Mouse (Mus musculus) hindbrain, postnatal 0 days (tissue): Measurements from ENCODE around the gene Wdfy3. TPM values are rescaled to one million over a fixed set of nuclear protein-coding genes. Genes with fewer than 3 reads are reported as not detected.

Experiments
- ATAC-seq: fragments of 200-750 bp; cut with Nextera tagmentation; 2 replicates; pipeline ENCODE4 v1.8.0; 2017; ENCODE audit warnings: mild to moderate bottlenecking, moderate TSS enrichment, moderate library complexity
- DNase-seq: peaks from one replicate; pipeline ENCODE4 v3.0.0-alpha.2; 2015; ENCODE audit warnings: low spot score
- H3K27ac ChIP-seq: fragments of 300-500 bp; sonication (generic); 2 replicates; pipeline ENCODE4 v1.5.1; 2014; ENCODE audit warnings: mild to moderate bottlenecking
- H3K27me3 ChIP-seq: fragments of 300-500 bp; sonication (generic); 2 replicates; pipeline ENCODE4 v1.6.1; 2014; ENCODE audit warnings: low read length, mixed read lengths; ENCODE audit not compliant: insufficient read depth
- H3K36me3 ChIP-seq: fragments of 300-500 bp; sonication (generic); 2 replicates; pipeline ENCODE4 v1.6.1; 2014; ENCODE audit warnings: low read length, mixed read lengths; ENCODE audit not compliant: insufficient read depth
- H3K4me1 ChIP-seq: fragments of 300-500 bp; sonication (generic); 2 replicates; pipeline ENCODE4 v1.6.1; 2014; ENCODE audit warnings: antibody characterized with exemption, low read length, mixed read lengths; ENCODE audit not compliant: insufficient read depth
- H3K4me2 ChIP-seq: fragments of 300-500 bp; sonication (generic); 2 replicates; pipeline ENCODE4 v1.6.1; 2014; ENCODE audit warnings: low read depth, mild to moderate bottlenecking, low read length, moderate library complexity, mixed read lengths
- H3K4me3 ChIP-seq: fragments of 300-500 bp; sonication (generic); 2 replicates; pipeline ENCODE4 v1.5.1; 2014; ENCODE audit warnings: low read length
- H3K9ac ChIP-seq: fragments of 300-500 bp; sonication (generic); replicated peaks from 2 replicates; pipeline ENCODE4 v1.6.1; 2014; ENCODE audit warnings: mild to moderate bottlenecking, low read length, moderate library complexity, mixed read lengths
- H3K9me3 ChIP-seq: fragments of 300-500 bp; sonication (generic); 2 replicates; pipeline ENCODE4 v1.6.1; 2016; ENCODE audit warnings: low read length, mixed read lengths
- CTCF ChIP-seq: IDR thresholded peaks from 2 replicates; pipeline ENCODE4 v1.5.1; 2016; ENCODE audit warnings: antibody characterized with exemption, control low read depth, low read depth
- WGBS: fragments of 180-500 bp; shearing (Covaris S2); extraction: QIAGEN DNeasy Blood & Tissue Kit; methylation state at CpG from one replicate; pipeline ENCODE4 v1.1.7; 2014; 5-methylcytosine and 5-hydroxymethylcytosine counted together
- polyA plus RNA-seq: library from polyadenylated mRNA; unstranded; fragments of >200 nt; fragmentation: Nextera tagmentation; extraction: Ambion mirVana; gene quantifications from 2 replicates; pipeline ENCODE4 v1.2.1, GENCODE M21; 2015
- total RNA-seq: library from RNA; depleted of rRNA; stranded (reverse); fragments of >200 nt; gene quantifications from 2 replicates; pipeline ENCODE4 v1.2.3, GENCODE M21; 2014

The Wdfy3 gene
- total and polyA plus RNA-seq, 2 experiments from 2014 or later: 15.8 to 83.5 TPM

DNA sequence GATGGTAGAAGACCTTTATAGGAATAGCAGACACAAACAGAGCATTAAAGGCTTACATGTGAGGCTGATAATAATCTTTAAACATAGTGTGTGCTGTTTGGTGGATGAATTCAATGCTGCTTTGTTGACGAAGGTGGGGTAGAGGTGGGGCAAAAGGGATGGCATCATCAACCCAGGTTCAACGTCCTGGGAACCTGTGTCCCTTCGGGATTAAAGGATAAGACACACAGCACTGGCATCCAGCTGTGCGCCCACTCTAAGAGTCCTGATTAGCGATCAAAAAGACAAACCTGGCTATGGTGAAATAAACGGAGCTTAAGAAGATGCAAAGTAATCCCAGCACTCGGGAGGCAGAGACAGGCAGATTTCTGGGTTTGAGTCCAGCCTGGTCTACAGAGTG lies 61.0 kb downstream of the Wdfy3 start:
- no peaks in the 10 kb centered on the region for H3K9me3 ChIP-seq
- no peaks in the 10 kb centered on the region for H3K27me3 ChIP-seq
- H3K36me3 ChIP-seq: 0 out of 2 replicates have a peak, but pooled peaks cover 5% of the 10 kb centered on the region
- whole genome bisulfite sequencing: 88% methylated on average over 7 of the region's 7 CpGs
- DNase-seq (no peak), ATAC-seq (no peak)
- no peak overlapping the region for H3K27ac ChIP-seq
- TF ChIP-seq CTCF: no peak
- no peak overlapping the region for H3K9ac ChIP-seq
- H3K4me2 ChIP-seq: no peak overlapping the region
- no peaks in the 10 kb centered on the region for H3K4me1 ChIP-seq
- no peak overlapping the region for H3K4me3 ChIP-seq

DNA sequence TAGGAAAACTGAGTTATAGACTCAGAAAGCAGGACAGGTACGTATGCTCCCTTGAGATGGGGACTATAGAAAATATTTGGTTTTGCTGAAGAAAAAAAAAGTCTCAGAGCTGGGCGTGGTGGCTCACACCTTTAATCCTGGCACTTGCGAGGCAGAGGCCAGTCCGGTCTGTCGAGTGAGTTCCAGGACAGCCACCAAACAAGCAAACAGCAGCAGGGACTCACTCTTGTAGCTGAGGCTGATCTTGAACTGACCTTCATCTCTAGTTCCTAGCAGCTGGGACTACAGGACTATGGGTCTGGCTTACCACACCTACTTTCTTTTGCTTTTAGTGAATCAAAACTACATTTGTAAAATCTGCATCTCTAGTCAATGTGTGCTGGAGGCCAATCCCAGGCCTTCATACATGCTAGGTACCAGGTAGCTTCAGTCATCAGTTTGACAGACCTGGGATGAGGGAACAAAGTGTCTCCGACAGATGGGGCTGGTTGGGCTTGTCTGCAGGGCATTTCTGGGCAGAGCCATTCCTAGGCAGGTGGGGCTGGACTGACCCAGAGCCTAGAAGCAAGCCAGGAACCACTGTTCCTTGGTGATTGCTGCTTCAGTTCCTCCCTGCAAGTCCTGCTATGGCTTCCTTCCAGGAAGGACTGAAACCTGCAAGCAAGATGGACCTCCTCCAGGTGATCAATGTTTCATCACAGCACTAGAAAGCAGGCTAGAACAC lies 63.3 kb downstream of the Wdfy3 start:
- DNase-seq (no peak), ATAC-seq (no peak)
- no peaks in the 10 kb centered on the region for H3K4me1 ChIP-seq
- WGBS: 90% methylated on average over 6 of the region's 6 CpGs
- H3K4me3 ChIP-seq: no peak overlapping the region
- TF ChIP-seq CTCF: no peak
- H3K4me2 ChIP-seq: no peak overlapping the region
- H3K27ac ChIP-seq: no peak overlapping the region
- no peak overlapping the region for H3K9ac ChIP-seq
- no peaks in the 10 kb centered on the region for H3K27me3 ChIP-seq
- H3K36me3 ChIP-seq: 0 out of 2 replicates have a peak, but pooled peaks cover 5% of the 10 kb centered on the region
- H3K9me3 ChIP-seq: no peaks in the 10 kb centered on the region

DNA sequence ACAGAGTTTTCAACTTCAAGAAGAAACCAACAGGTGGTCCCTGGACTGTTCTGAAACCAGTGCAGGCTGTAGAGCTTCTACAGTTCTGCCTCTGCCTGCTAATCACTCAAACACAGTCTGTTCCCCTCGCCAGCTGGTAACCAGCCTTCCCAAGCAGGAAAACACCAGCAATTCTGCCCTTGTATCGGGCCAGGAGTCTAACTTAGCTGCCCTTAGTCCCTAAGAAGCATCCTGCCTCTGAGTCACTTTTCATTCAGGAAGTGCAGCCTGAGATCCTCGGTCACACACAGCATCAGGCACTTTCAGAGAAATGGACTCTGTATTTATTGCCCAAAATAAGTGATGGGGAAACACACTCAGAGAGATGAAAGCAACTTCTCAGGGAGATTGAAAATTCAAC lies 66.3 kb downstream of the Wdfy3 start:
- 72% methylated on average over 3 of the region's 3 CpGs for WGBS
- no peaks in the 10 kb centered on the region for H3K9me3 ChIP-seq
- no peak overlapping the region for H3K4me3 ChIP-seq
- ATAC-seq (no peak), DNase-seq (no peak)
- H3K4me1 ChIP-seq: no peaks in the 10 kb centered on the region
- H3K27ac ChIP-seq: no peak overlapping the region
- no peak overlapping the region for H3K9ac ChIP-seq
- no peak for TF ChIP-seq CTCF
- H3K4me2 ChIP-seq: no peak overlapping the region
- H3K36me3 ChIP-seq: no peaks in the 10 kb centered on the region
- H3K27me3 ChIP-seq: no peaks in the 10 kb centered on the region

DNA sequence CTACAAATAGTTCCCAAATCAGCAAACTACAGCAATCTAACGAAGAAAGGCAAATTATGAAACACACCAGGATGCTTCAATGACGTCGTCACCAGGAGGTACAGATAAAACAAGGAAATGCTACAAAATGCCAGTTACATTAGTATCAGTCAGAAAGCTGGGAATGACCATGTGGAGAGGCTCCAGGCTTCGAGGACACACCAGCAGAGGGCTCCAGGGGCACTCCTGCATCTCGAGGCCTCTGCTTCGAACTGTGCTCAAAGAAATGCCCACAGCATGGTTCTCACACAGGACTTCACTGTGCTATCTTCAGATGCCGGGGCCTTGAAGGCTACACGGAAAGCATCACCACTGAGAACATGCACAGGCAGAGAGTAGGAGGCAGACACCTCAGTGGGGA lies 68.7 kb downstream of the Wdfy3 start:
- Histone ChIP-seq H3K27ac (no peak overlapping the region), H3K4me1 (no peaks in the 10 kb centered on the region), H3K27me3 (no peaks in the 10 kb centered on the region), H3K4me3 (no peak overlapping the region), H3K36me3 (no peaks in the 10 kb centered on the region), H3K4me2 (no peak overlapping the region), H3K9ac (no peak overlapping the region), H3K9me3 (no peaks in the 10 kb centered on the region)
- ATAC-seq (no peak), DNase-seq (no peak)
- TF ChIP-seq CTCF: peak; percentile 29; the same call in 1 of the 2 replicates
- WGBS: 67% methylated on average over 8 of the region's 8 CpGs

DNA sequence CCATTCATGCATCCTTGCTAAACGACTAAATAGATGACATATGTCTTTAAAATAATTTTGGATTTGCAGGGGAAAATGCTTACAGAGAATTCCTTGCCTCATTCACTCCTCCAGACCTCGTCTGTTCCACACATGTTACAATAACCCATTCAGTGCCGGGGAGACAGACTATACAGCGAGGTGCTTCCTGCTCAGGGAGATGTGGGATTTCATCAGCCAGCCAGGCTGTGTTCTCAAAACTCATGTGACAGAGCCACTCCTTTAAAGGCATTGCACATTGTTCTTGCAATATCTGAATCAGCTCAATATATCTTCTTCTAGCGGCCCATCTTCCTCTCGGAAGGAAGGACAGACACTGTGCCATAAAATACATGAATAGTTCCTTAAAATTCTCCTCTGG lies 70.8 kb downstream of the Wdfy3 start:
- Histone ChIP-seq H3K36me3 (no peaks in the 10 kb centered on the region), H3K9me3 (no peaks in the 10 kb centered on the region), H3K27ac (no peak overlapping the region), H3K4me2 (no peak overlapping the region), H3K9ac (no peak overlapping the region), H3K4me1 (no peaks in the 10 kb centered on the region), H3K27me3 (no peaks in the 10 kb centered on the region), H3K4me3 (no peak overlapping the region)
- ATAC-seq (no peak), DNase-seq (no peak)
- 75% methylated on average over 6 of the region's 6 CpGs for WGBS
- no peak for TF ChIP-seq CTCF

DNA sequence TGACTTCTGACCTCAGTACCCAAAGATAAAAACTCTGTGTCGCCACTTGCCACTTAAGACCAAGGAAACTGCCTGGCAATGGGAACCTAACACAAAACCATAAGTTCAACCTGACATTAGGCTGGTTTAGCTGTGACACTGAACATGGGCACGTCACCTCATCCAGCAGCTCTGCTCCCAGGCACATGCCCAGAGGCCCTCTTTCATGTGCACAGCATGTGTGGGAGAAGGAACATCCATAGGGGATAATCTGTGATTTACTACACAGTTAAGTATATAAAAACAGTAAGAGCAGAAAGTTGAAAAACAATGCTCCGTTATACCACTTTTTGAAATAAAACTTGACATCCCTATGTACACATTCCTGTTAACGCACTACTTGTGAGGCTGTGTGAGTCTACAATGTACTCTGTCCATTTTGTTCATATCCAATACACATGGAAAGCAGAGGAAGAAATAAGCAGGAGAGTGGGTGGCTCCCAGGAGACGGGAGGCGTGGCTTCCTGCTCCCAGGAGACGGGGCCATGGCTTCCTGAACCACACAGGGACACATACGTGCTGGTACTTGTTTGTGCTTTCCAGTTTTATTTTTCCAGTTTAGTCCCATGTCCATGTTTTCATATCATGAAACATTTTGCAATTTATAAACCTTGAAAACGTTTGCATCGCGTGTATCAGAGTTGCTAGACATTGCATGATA lies 73.5 kb downstream of the Wdfy3 start:
- Histone ChIP-seq H3K4me2 (no peak overlapping the region), H3K9me3 (no peaks in the 10 kb centered on the region), H3K4me1 (no peaks in the 10 kb centered on the region), H3K4me3 (no peak overlapping the region), H3K9ac (no peak overlapping the region), H3K36me3 (no peaks in the 10 kb centered on the region), H3K27ac (no peak overlapping the region), H3K27me3 (no peaks in the 10 kb centered on the region)
- DNase-seq: no peak
- ATAC-seq: no peak
- 87% methylated on average over 11 of the region's 11 CpGs for WGBS
- no peak for TF ChIP-seq CTCF
